Mouse (Mus musculus) heart, postnatal 0 days (tissue): ENCODE measurements around the gene Emx1.
"Not testable (repeated sequence)": the region's sequence is repeated elsewhere in the genome, so short reads cannot be mapped to it uniquely, and the experiment has no call there.

Experiments used
- CTCF ChIP-seq: IDR thresholded peaks from 2 replicates; pipeline ENCODE4 v1.5.1; 2016; ENCODE audit warnings: antibody characterized with exemption, control low read depth, low read depth
- EP300 ChIP-seq: IDR thresholded peaks from 2 replicates; pipeline ENCODE4 v1.6.1; 2016; ENCODE audit warnings: antibody characterized with exemption, low read depth

GRCm38 (mm10) chr6:85159092-85159760 is 28.0 kb upstream of the Emx1 start:
- peak; percentile 69 for TF ChIP-seq CTCF
- not testable (repeated sequence) for TF ChIP-seq EP300
